Mouse (Mus musculus): ENCODE data around the gene D930048N14Rik. TPM values are rescaled to one million over a fixed set of nuclear protein-coding genes. Genes with fewer than 3 reads are reported as not detected.

D930048N14Rik gene
- polyA plus RNA-seq, 1 experiment from 2014 or later = 0.34 TPM

DNA sequence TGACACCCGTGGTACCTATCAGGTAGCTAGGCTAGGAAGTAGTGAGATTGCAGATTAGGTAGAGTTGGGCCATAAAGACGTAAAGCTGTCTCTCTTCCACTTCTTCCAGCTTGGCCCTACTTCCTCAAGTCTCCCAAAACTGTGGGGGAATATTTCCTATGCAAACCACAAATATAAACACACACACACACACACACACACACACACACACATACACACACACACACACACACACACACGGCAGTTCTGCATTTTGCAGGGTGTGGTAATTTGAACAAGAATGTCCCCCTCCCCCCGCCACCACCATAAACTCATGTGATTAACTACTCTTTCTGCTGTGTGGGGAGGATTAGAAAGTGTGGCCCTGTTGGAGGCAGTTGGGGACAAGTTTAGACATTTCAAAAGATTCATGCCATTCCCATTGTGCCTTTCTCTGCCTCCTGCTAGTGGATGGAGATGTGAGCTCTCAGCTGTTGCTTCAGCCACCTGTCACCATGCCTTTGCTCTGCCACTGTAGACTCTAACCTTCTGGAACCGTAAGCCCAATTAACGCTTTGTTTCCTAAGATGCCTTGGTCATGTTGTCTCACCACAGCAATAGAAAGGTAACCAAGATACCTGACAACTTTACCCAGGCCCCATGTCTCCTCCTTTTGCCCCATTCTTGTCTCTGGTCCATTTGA, 27.1 kb downstream of the D930048N14Rik start:
- no peak overlapping the region for H3K9ac ChIP-seq (replicated peaks)
- no peaks in the 10 kb centered on the region for H3K36me3 ChIP-seq (replicated peaks; ENCODE audit: insufficient read depth, low read length)
- H3K27me3 ChIP-seq (ENCODE audit: insufficient read depth, low read length) = no peaks in the 10 kb centered on the region
- TF ChIP-seq EP300 (IDR thresholded peaks at IDR 0.05; ENCODE audit: low read depth) = no peak
- no peak for TF ChIP-seq CTCF (IDR thresholded peaks at IDR 0.05; ENCODE audit: low read depth)
- no peak for ATAC-seq
- 0 out of 2 replicates have a peak, but pooled peaks cover 3% of the 10 kb centered on the region for H3K4me1 ChIP-seq (ENCODE audit: insufficient read depth)
- no peaks in the 10 kb centered on the region for H3K9me3 ChIP-seq (ENCODE audit: low read length)
- DNase-seq = no peak
- H3K4me2 ChIP-seq (ENCODE audit: low read depth, low read length) = no peak overlapping the region
- H3K4me3 ChIP-seq (ENCODE audit: low read depth, low read length) = no peak overlapping the region
- H3K27ac ChIP-seq (ENCODE audit: low read depth) = no peak overlapping the region
- WGBS (ENCODE audit: insufficient replicate concordance) = 53% methylated on average over 6 of the region's 6 CpGs

DNA sequence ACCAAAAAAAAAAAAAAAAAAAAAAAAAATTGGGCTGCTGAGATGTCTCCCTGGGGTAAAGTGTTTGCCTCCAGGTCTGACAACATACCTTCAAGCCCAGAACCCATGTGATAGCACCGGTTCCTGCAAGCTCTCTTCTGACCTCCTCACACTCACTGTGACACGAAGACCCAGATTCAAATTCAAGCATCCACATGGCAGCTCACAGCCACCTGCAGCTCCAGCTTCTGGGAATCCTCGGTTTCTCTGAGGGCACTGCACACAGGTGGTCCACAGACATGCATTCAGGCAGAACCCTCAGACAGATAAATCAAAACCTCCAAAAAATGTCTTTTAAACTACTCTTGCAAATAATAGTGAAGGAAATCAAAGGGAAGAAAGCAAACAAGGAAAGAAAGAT, 28.7 kb downstream of the D930048N14Rik start:
- 67% methylated on average over 3 of the region's 3 CpGs for WGBS (ENCODE audit: insufficient replicate concordance)
- DNase-seq (no peak), ATAC-seq (no peak)
- no peak overlapping the region for H3K9ac ChIP-seq (replicated peaks)
- H3K27ac ChIP-seq (ENCODE audit: low read depth) = no peak overlapping the region
- H3K4me1 ChIP-seq (ENCODE audit: insufficient read depth) = 0 out of 2 replicates have a peak, but pooled peaks cover 3% of the 10 kb centered on the region
- no peaks in the 10 kb centered on the region for H3K36me3 ChIP-seq (replicated peaks; ENCODE audit: insufficient read depth, low read length)
- no peak for TF ChIP-seq CTCF (IDR thresholded peaks at IDR 0.05; ENCODE audit: low read depth)
- TF ChIP-seq EP300 (IDR thresholded peaks at IDR 0.05; ENCODE audit: low read depth) = no peak
- H3K4me2 ChIP-seq (ENCODE audit: low read depth, low read length) = no peak overlapping the region
- H3K27me3 ChIP-seq (ENCODE audit: insufficient read depth, low read length) = no peaks in the 10 kb centered on the region
- H3K9me3 ChIP-seq (ENCODE audit: low read length) = no peaks in the 10 kb centered on the region
- no peak overlapping the region for H3K4me3 ChIP-seq (ENCODE audit: low read depth, low read length)

DNA sequence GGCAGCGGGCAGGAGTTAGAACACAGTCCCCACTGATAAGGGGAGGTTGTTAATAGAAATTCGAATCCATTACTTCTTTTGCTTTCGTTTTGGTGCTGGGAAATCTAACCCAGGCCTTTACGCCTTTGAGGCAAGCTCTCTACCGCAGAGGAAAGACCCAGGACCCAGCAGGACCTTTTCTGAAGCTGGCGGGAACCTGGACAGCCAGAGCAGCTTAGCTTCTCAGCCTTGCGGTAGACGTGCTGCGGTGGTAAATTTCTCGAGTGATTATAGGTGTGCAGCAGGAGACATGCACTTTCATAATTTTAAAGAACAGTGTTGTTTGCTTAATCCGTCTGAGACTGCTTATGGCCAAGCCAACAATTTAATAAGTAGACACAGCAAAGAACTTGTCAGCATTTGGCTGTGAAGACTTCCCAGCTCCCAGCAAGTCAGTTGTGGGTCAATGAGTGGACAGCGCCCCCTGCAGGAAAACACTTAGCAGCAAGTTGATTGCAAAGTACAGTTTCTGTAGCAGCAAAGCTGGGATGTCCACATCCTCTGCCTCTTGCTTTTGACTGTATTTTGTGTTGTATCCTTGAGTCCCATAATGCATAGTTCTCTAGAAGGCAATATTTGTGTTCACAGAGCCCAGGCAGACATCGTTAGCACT, 30.7 kb downstream of the D930048N14Rik start:
- H3K4me1 ChIP-seq (ENCODE audit: insufficient read depth) = 0 out of 2 replicates have a peak, but pooled peaks cover 3% of the 10 kb centered on the region
- peak; percentile 98 for TF ChIP-seq CTCF (IDR thresholded peaks at IDR 0.05; ENCODE audit: low read depth)
- TF ChIP-seq EP300 (IDR thresholded peaks at IDR 0.05; ENCODE audit: low read depth) = no peak
- no peaks in the 10 kb centered on the region for H3K36me3 ChIP-seq (replicated peaks; ENCODE audit: insufficient read depth, low read length)
- peak overlapping the region; percentile 27 for H3K4me3 ChIP-seq (ENCODE audit: low read depth, low read length)
- H3K27ac ChIP-seq (ENCODE audit: low read depth) = no peak overlapping the region
- ATAC-seq = peak; percentile 74
- peak; percentile 91 for DNase-seq
- no peaks in the 10 kb centered on the region for H3K27me3 ChIP-seq (ENCODE audit: insufficient read depth, low read length)
- H3K9me3 ChIP-seq (ENCODE audit: low read length) = no peaks in the 10 kb centered on the region
- H3K4me2 ChIP-seq (ENCODE audit: low read depth, low read length) = peak overlapping the region; percentile 63
- peak overlapping the region; percentile 50 for H3K9ac ChIP-seq (replicated peaks)
- WGBS (ENCODE audit: insufficient replicate concordance) = 25% methylated on average over 13 of the region's 13 CpGs

DNA sequence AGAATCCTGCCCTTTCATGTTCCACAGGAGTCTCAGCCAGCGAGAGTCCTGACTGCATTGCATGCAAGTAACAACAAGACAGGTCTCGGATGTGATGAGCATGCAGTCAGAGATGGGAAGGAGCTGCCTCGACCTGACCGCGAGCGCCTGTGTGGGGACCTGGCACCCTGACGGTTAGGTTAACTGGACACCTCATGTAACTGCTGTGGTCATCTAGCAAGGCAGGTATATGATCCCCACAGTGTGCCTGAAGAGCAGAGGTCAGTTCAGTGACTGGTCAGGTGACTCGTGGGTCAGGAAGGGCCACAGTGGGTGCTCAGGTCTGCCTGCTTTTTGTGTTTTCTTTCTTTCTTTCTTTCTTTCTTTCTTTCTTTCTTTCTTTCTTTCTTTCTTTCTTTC, 31.2 kb downstream of the D930048N14Rik start:
- H3K4me2 ChIP-seq (ENCODE audit: low read depth, low read length) = no peak overlapping the region
- H3K4me1 ChIP-seq (ENCODE audit: insufficient read depth) = 0 out of 2 replicates have a peak, but pooled peaks cover 3% of the 10 kb centered on the region
- 35% methylated on average over 8 of the region's 8 CpGs for WGBS (ENCODE audit: insufficient replicate concordance)
- no peak overlapping the region for H3K27ac ChIP-seq (ENCODE audit: low read depth)
- DNase-seq (peak; percentile 17), ATAC-seq (peak; percentile 14; the same call in 1 of the 2 replicates)
- H3K9ac ChIP-seq (replicated peaks) = no peak overlapping the region
- H3K36me3 ChIP-seq (replicated peaks; ENCODE audit: insufficient read depth, low read length) = no peaks in the 10 kb centered on the region
- no peak overlapping the region for H3K4me3 ChIP-seq (ENCODE audit: low read depth, low read length)
- H3K27me3 ChIP-seq (ENCODE audit: insufficient read depth, low read length) = no peaks in the 10 kb centered on the region
- TF ChIP-seq EP300 (IDR thresholded peaks at IDR 0.05; ENCODE audit: low read depth) = no peak
- no peak for TF ChIP-seq CTCF (IDR thresholded peaks at IDR 0.05; ENCODE audit: low read depth)
- H3K9me3 ChIP-seq (ENCODE audit: low read length) = no peaks in the 10 kb centered on the region

DNA sequence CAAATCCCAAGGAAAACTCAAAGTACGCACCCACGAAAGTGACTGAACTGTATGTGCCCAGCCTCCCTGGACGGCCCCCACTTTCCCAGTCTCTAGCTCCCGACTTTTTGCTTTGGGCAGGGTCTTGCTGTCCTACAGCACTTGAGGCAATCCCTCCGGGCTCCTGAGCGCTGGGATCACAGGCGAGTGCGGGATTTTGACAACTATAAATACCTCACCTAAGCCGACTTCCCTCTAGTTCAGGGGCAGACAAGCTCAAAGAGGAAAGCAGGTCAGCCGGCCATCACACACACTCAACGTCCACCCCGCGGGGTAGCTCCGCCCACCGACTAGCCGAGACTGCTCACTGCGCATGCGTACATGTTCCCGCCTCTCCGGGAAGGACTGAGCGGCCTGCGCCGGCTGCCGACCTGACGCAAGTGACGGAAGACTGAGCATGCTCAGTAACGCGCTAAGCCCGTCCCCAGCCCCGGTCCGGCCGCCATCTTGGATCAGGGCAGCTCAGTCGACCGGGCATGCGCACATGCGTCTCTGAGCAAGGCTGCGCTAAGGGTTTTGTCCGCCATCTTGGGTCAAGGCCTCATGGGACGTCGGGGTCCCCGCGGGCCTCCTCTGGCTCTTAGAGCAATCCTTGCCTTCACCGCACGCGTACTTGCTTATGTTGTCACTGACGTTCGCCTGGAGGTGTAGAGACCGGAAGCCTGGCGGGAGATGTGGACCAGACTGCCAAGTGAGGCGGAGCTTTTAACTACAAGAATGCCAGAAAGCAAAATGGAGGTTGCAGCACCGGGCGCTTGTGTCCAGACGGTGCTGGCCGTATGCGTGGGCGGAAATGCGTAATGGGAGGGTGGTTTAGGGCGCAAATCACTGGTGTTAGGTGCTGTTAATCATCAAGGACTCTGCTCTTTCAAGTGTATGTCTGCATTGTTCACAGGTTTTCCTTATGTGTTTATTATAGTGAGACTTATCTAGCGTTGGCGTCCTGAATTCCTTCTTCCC, 37.9 kb downstream of the D930048N14Rik start, which contains the start of gene 0610009B22Rik:
TSS of gene 0610009B22Rik (minus strand) at position 545 of the 999 bp plus-strand sequence.
- H3K4me2 ChIP-seq (ENCODE audit: low read depth, low read length) = peak within 1 kb of the TSS; percentile 88
- peak; percentile 100 for DNase-seq
- H3K9ac ChIP-seq (replicated peaks) = peak within 1 kb of the TSS; percentile 90
- H3K4me1 ChIP-seq (ENCODE audit: insufficient read depth) = peaks cover 10% of the 10 kb centered on the region
- peak within 1 kb of the TSS; percentile 98 for H3K27ac ChIP-seq (ENCODE audit: low read depth)
- TF ChIP-seq EP300 (IDR thresholded peaks at IDR 0.05; ENCODE audit: low read depth) (no peak; the same call in 1 of the 2 replicates), CTCF (IDR thresholded peaks at IDR 0.05; ENCODE audit: low read depth) (no peak)
- under 1% methylated on average over 60 of the region's 60 CpGs for WGBS (ENCODE audit: insufficient replicate concordance)
- H3K4me3 ChIP-seq (ENCODE audit: low read depth, low read length) = peak within 1 kb of the TSS; percentile 79
- no peaks in the 10 kb centered on the region for H3K9me3 ChIP-seq (ENCODE audit: low read length)
- peak; percentile 98 for ATAC-seq
- no peaks in the 10 kb centered on the region for H3K27me3 ChIP-seq (ENCODE audit: insufficient read depth, low read length)
- H3K36me3 ChIP-seq (replicated peaks; ENCODE audit: insufficient read depth, low read length) = peaks cover 5% of the 10 kb centered on the region

All from liver, postnatal 0 days (tissue).